Mouse (Mus musculus) cerebellum, adult 11-12 months (tissue): Measurements from ENCODE around the gene Slc37a1.

Source experiments
- DNase-seq: peaks from one replicate; pipeline ENCODE4 v3.0.0; 2022

The Slc37a1 gene

GRCm38 (mm10) chr17:31295215-31295891 is 8.8 kb downstream of the Slc37a1 start:
- DNase-seq = no peak

- peak; percentile 53 for DNase-seq
Observed at GRCm38 (mm10) chr17:31295892-31296781, 9.5 kb downstream of the Slc37a1 start.

DNA sequence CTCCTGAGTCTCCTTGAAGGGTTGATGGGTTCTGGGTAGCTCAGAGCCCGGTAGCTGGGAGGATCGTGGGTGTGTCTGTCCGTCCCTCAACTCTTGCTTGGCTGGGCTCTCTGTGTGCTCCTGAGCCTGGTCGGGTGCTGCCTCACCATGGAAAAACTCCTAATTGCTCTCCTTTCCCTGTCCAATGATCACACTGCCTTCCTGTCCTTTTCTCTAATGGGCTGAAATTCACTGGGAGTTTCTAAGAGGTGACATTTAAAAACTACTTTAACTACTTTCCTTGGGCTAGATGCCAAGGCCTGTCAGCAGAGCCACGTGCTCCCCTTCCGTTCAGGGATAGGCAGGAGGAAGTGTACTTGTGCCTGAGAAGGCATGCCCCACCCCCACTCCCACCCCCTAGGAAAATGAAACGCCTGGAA is 10.9 kb downstream of the Slc37a1 start:
- no peak for DNase-seq

DNA sequence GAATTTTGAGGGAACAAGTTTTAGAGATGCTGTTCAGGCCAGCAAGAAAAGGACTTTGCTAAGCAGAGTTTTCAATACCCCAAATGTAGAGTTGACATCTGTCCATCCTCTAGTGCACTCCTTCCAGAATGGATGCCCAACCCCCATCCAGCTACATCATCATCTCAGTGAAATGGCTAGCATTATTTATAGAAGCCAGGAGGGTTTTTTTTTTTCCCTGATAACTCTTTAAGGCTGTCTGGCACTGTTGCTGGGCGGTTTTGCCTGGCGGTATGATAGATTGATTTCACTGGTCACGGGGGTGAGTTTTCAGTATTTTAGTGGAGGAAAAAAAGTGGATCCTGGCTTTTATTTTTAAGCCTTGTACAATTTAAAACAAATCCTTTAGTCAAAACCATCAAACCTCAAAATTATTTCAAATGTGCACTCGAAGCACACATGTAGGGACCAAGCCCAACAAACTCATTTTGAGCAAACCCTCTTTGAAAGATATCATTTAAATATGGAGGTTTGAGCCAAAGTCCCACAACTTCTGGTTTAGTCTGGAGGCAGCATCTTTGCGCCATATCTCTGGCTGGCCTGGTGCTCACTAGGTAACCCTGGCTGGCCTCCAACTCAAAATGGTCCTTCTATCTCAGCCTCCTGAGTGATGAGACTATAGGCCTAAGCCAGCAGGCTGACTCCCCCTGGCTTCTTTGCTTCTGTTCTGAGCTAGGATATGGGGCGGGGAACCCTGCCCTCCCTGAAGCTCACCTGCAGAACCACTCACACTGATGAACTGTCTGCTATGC is 12.0 kb downstream of the Slc37a1 start:
- DNase-seq = no peak

DNA sequence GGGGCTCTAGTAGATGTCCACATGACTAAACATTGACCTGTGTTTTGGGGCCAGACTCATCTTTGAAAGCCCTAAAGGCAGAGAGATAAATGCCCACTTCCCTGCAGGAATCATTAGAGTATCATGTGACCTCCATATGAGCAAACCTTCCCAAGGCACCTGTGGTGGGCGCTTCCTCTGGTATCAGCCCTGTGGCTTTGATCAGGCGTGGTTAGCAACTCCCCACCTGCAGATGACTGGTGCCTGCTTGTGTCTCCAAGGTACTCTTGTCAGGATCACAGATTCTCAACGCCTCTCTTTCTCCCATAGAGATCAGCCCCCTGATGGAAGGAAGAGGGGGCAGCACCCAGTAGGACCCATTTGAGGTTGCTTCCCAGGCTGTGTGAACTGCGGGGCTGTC is 13.4 kb downstream of the Slc37a1 start:
- DNase-seq = no peak

- no peak for DNase-seq
Observed at GRCm38 (mm10) chr17:31300736-31301135, 14.1 kb downstream of the Slc37a1 start.

DNA sequence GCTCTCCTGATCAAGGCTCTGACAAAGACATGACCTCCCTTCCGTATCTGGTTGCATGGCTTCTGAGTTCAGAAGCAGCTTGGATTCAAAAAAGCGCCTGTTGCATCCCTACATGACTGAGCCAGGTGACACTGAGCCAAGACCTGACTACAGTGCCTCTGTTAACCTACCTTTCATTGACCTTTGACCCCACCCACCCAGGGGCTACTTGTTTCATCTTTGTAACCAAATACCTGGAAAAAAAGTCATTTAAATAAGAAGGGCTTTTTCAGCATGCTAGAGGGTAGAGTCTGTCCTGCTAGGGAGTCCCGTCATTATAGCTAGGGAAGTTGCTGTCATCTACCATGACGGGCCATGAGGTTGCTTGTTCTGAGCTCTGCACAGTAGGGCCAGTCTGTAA is 16.8 kb downstream of the Slc37a1 start:
- DNase-seq = no peak

GRCm38 (mm10) chr17:31304895-31305775 is 18.5 kb downstream of the Slc37a1 start:
- no peak for DNase-seq

DNA sequence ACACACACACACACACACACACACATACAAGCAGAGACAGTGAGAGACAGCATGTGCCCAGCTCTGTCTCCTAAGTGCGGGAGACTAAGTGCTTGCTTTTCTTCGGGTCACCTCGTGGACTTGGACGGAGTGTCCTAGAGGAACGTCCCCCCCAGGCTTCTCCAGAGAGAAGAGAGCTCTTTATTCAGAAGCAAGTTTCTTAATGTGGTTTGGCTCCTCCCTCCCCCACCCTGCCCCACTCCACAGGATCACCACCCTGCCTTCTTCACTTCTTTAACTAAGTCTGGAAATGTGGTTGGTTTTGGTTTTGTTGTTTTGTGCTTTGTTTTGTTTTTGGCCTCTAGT is 19.2 kb downstream of the Slc37a1 start:
- no peak for DNase-seq

- DNase-seq = no peak
Observed at GRCm38 (mm10) chr17:31307756-31308155, 21.2 kb downstream of the Slc37a1 start.

DNA sequence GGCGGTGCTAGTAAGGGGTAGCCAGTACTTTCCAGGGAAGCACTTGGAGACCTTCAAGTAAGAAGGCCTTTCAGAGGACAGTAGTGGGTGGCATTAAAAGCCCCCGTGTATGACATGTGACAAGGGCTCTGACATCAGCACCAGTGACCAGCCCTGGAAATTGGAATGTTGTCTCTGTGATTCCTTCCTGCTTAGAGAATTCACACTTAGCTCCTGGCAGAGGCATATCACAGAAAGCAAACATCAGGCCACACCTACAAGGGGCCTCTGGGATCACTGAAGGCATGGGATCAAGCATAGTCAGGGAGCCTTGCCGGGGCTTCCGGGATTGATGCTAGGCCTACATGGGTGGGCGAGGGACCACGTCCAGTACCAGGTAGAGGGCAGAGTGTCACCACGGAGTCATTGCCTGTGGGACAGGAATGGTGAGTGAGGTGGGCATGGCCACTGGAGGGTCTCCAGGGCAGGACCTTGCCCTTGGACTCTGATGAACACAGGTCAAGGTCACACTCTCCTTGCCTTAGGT is 21.8 kb downstream of the Slc37a1 start:
- DNase-seq = no peak

- no peak for DNase-seq
Observed at GRCm38 (mm10) chr17:31309281-31309793, 22.7 kb downstream of the Slc37a1 start.

GRCm38 (mm10) chr17:31311047-31311446 is 24.5 kb downstream of the Slc37a1 start:
- DNase-seq = no peak

GRCm38 (mm10) chr17:31312648-31313047 is 26.1 kb downstream of the Slc37a1 start:
- no peak for DNase-seq

- DNase-seq = no peak
Observed at GRCm38 (mm10) chr17:31315046-31315792, 28.6 kb downstream of the Slc37a1 start.

- DNase-seq = no peak
Observed at GRCm38 (mm10) chr17:31315993-31316392, 29.4 kb downstream of the Slc37a1 start.

DNA sequence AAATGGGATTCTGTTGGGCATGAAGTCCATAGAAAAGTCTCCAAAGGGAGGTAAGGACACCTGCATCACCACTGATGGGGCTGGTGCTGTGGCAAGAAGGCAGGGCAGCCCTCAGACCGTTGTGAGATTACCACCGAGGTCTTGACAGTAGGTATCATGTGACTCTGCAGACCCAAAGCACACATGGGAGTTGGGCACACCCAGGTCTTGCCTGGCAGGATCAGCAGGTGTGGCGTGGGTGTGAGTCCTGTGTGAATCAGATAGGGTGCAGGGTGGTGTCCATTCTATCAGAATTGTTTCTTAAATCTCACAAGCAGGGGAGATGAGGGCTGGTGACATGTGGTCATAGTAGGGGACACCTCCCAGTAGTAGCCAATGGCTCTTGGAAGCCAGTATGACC is 30.4 kb downstream of the Slc37a1 start:
- no peak for DNase-seq

- no peak for DNase-seq
Observed at GRCm38 (mm10) chr17:31317521-31318272, 31.1 kb downstream of the Slc37a1 start.

- no peak for DNase-seq
Observed at GRCm38 (mm10) chr17:31318906-31319767, 32.5 kb downstream of the Slc37a1 start.
